ENCODE assay signal across 8 mouse cellular contexts in the genomic region with DNA sequence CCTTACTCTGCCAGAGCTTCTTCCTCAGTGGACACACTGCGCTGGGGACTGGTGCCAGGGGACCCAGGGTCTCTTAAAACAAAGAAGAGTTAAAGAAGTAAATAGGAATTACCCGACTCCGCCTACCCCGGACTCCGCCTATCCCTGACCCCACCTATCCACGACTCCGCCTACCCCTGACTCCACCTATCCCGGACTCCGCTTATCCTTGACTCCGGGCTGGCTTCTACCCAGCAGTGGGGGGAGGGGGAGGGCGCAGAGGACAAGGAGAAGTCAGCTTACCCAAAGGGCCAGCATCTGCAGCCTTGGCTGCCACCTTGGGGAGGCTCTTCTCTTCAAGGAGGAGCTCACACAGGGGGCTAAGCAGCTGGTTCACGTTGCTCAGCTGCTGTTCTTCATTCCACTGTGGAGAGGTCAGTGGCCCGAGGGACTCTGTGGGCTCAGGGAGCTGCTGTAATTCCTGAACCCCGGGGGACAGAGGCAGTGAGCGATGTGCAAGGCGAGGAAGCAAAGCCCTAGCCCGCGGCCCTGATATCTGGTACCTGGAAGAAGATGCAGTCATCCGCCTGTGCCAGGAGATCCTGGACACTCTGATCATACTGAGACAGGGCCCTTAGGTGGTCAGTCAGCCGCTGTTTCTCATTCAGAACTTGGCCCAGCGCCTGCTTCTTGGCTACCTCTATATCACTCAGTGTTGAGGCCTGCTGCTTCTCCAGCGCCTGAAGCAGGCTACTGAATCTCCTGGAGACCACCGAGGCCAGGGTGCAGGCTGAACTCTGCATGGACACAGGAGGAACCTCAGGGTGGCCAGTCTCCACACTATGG. TPM values are rescaled to one million over a fixed set of nuclear protein-coding genes. Genes with fewer than 3 reads are reported as not detected.
A peak's percentile ranks its signal among the peaks of the same experiment; 100 is the strongest.
DNase-seq lines count a peak whose midpoint lies in the region; ATAC-seq and TF ChIP-seq lines count a peak whose summit lies in the region.

Trim47 (minus strand) TSS at position 55 of the 825 bp plus-strand sequence.

- 0 out of 4 replicates have a peak within 1 kb of the TSS, but pooled peaks have one; percentile 2 to 37 for H3K27ac ChIP-seq in heart, embryonic 14.5 days (replicated peaks in 1 of 2; ENCODE audit: control insufficient read depth in 1 of 2, insufficient read depth in 1 of 2, low read depth in 2 of 2, low read length in 2 of 2)
- H3K27ac ChIP-seq in kidney, embryonic 16.5 days (ENCODE audit: low read length), result peak within 1 kb of the TSS; percentile 5; the same call in 1 of the 2 replicates
- H3K27ac ChIP-seq in small intestine, adult 2 months (ENCODE audit: insufficient read depth, low read depth, low read length), result peak within 1 kb of the TSS; percentile 6; the same call in 1 of the 2 replicates

- TF ChIP-seq POLR2A in small intestine, adult 2 months (IDR thresholded peaks at IDR 0.05; ENCODE audit: low read depth, low read length), result no peak

- H3K4me1 ChIP-seq in heart, embryonic 14.5 days (ENCODE audit: control insufficient read depth in 2 of 2, insufficient read depth in 2 of 2, low read length in 2 of 2), result peaks cover 17 to 31% of the 10 kb centered on the region in 2 experiments
- H3K4me1 ChIP-seq in kidney, embryonic 16.5 days (ENCODE audit: insufficient read depth, low read length), result peaks cover 42% of the 10 kb centered on the region
- peaks cover 23% of the 10 kb centered on the region for H3K4me1 ChIP-seq in small intestine, adult 2 months (ENCODE audit: control insufficient read depth, insufficient read depth, insufficient read length, low read length)

- DNase-seq in cerebellum, adult 11 months, result peak; percentile 29
- DNase-seq in cerebellum, adult 8-10 months, result no peak
- DNase-seq in embryo, embryonic 11.5 days (ENCODE audit: low read depth, low spot score), result peak; percentile 70
- DNase-seq in lung, postnatal 10 days, result peak; percentile 95
- DNase-seq in left cerebral cortex, adult 8-10 months (ENCODE audit: low spot score in 2 of 2), result no peak

- H3K4me2 ChIP-seq in heart, embryonic 14.5 days (ENCODE audit: low read length), result peak within 1 kb of the TSS; percentile 33
- peak within 1 kb of the TSS; percentile 45 for H3K4me2 ChIP-seq in kidney, embryonic 16.5 days (replicated peaks; ENCODE audit: low read depth, low read length)

- no peak within 1 kb of the TSS for H3K4me3 ChIP-seq in heart, embryonic 14.5 days (ENCODE audit: control insufficient read depth in 1 of 2, insufficient read depth in 1 of 2, low read depth in 1 of 2, low read length in 2 of 2)
- H3K4me3 ChIP-seq in kidney, embryonic 16.5 days (ENCODE audit: low read length), result peak within 1 kb of the TSS; percentile 23; the same call in 1 of the 2 replicates
- H3K4me3 ChIP-seq in small intestine, adult 2 months (ENCODE audit: low read depth, low read length), result peak within 1 kb of the TSS; percentile 8; the same call in 1 of the 2 replicates

- no peak for ATAC-seq in heart, embryonic 14.5 days (ENCODE audit: insufficient number of reproducible peaks, insufficient read depth, low FRiP score, low read depth)
- ATAC-seq in kidney, embryonic 16.5 days (ENCODE audit: low FRiP score, low TSS enrichment), result 0 out of 2 replicates have a peak, but pooled peaks have one; percentile 16

- TF ChIP-seq CTCF in small intestine, adult 2 months (IDR thresholded peaks at IDR 0.05; ENCODE audit: extremely low read depth, insufficient read length, insufficient replicate concordance, low read depth, low read length), result no peak

- 28% methylated on average over 23 of the region's 23 CpGs for WGBS in heart, embryonic 14.5 days
- WGBS in kidney, embryonic 16.5 days, result 30% methylated on average over 23 of the region's 23 CpGs
- 57% methylated on average over 23 of the region's 23 CpGs for WGBS in small intestine, adult 2 months

- peak within 1 kb of the TSS; percentile 49 for H3K9ac ChIP-seq in heart, embryonic 14.5 days (ENCODE audit: low read length)
- H3K9ac ChIP-seq in kidney, embryonic 16.5 days (replicated peaks; ENCODE audit: low read length), result peak within 1 kb of the TSS; percentile 19; the same call in 1 of the 2 replicates

- peaks cover 4% of the 10 kb centered on the region; the same call in 1 of the 2 replicates for H3K9me3 ChIP-seq in heart, embryonic 14.5 days (ENCODE audit: control insufficient read depth, low read length)
- peaks cover 6% of the 10 kb centered on the region; the same call in 1 of the 2 replicates for H3K9me3 ChIP-seq in kidney, embryonic 16.5 days (ENCODE audit: low read length)

- no peaks in the 10 kb centered on the region for H3K27me3 ChIP-seq in heart, embryonic 14.5 days (ENCODE audit: control insufficient read depth, insufficient read depth, low read length)
- no peaks in the 10 kb centered on the region for H3K27me3 ChIP-seq in kidney, embryonic 16.5 days (ENCODE audit: insufficient read depth, low read length)
- no peaks in the 10 kb centered on the region for H3K27me3 ChIP-seq in small intestine, adult 2 months (ENCODE audit: control insufficient read depth, insufficient read depth, low read length)

- peaks cover 52% of the 10 kb centered on the region for H3K36me3 ChIP-seq in heart, embryonic 14.5 days (ENCODE audit: control insufficient read depth, insufficient read depth, low read length)
- H3K36me3 ChIP-seq in kidney, embryonic 16.5 days (ENCODE audit: insufficient read depth, low read length), result peaks cover 22% of the 10 kb centered on the region
- peaks cover 51% of the 10 kb centered on the region for H3K36me3 ChIP-seq in small intestine, adult 2 months (ENCODE audit: control insufficient read depth, insufficient read depth, low read length)

RNA-seq across cellular contexts. Expression of gene Trim47, which starts in this region (rescaled TPM):
- 63.3 and 66.1 TPM in 2 replicates for polyA plus RNA-seq in heart, embryonic 14.5 days (2014; fragmentation: Nextera tagmentation; extraction: Ambion mirVana)
- polyA plus RNA-seq in kidney, embryonic 16.5 days (2015; fragmentation: Nextera tagmentation; extraction: Ambion mirVana), result 23.9 and 31.2 TPM in 2 replicates
- polyA plus RNA-seq in small intestine, adult 2 months (2012; rRNA removed), result 28.3 and 28.5 TPM in 2 replicates
- 1 to 10 TPM; 5.6 to 8.1 (median 7.0) TPM for total RNA-seq in left cerebral cortex, adult 8-10 months (2022)

Comparison
In these comparisons a context has a peak if more than half of its experiments do, and no peak if none do; other contexts are left out.
1. DNase-seq: peak in cerebellum, adult 11 months (single experiment), embryo, embryonic 11.5 days (single experiment) and lung, postnatal 10 days (single experiment); none in cerebellum, adult 8-10 months (single experiment) and left cerebral cortex, adult 8-10 months (0 of 2).
2. H3K4me3 ChIP-seq: peak in kidney, embryonic 16.5 days (single experiment) and small intestine, adult 2 months (single experiment); none in heart, embryonic 14.5 days (0 of 2).
3. Peak in every context shown above with its lines, with median percentiles within 50 percentile points of each other: H3K27ac ChIP-seq.